Mouse (Mus musculus) MEL (cell line): ENCODE data around the gene Chchd1. TPM values are rescaled to one million over a fixed set of nuclear protein-coding genes. Genes with fewer than 3 reads are reported as not detected.
A peak's percentile ranks its signal among the peaks of the same experiment; 100 is the strongest.
"Not testable (repeated sequence)": the region's sequence is repeated elsewhere in the genome, so short reads cannot be mapped to it uniquely, and the experiment has no call there.

Source experiments
- DNase-seq: peaks from one replicate; pipeline ENCODE4 v3.0.0; 2011; ENCODE audit warnings: low read depth, low spot score
- H3K27ac ChIP-seq: 2 replicates; pipeline ENCODE4 v1.5.1; 2012; ENCODE audit warnings: low read depth, mild to moderate bottlenecking, control low read depth, low read length, moderate library complexity; ENCODE audit not compliant: control insufficient read depth
- H3K27me3 ChIP-seq, 2 experiments: fragments of 150-350 bp in 1 of 2; sonication (generic) in 1 of 2; 2 replicates each; pipeline ENCODE4 v1.6.1; 2012; ENCODE audit warnings: low read length in 2 of 2, mild to moderate bottlenecking in 2 of 2, improper control_type of control experiment in 1 of 2, moderate library complexity in 1 of 2; ENCODE audit not compliant: insufficient read depth in 2 of 2, control insufficient read depth in 1 of 2
- H3K36me3 ChIP-seq, 2 experiments: 2 replicates each; pipeline ENCODE4 v1.6.1; 2012 to 2014; ENCODE audit warnings: low read length in 2 of 2, improper control_type of control experiment in 1 of 2, inconsistent platforms in 1 of 2, mild to moderate bottlenecking in 1 of 2; ENCODE audit not compliant: insufficient read depth in 2 of 2, control insufficient read depth in 1 of 2
- H3K4me1 ChIP-seq, 2 experiments: fragments of 150-350 bp in 1 of 2; sonication (generic) in 1 of 2; 2 replicates each; pipeline ENCODE4 v1.6.1; 2012; ENCODE audit warnings: low read length in 2 of 2, improper control_type of control experiment in 1 of 2, mild to moderate bottlenecking in 1 of 2; ENCODE audit not compliant: insufficient read depth in 2 of 2, control insufficient read depth in 1 of 2
- H3K4me3 ChIP-seq, 2 experiments: fragments of 150-350 bp in 1 of 2; sonication (generic) in 1 of 2; 2 replicates each; pipeline ENCODE4 v1.5.1; 2012; ENCODE audit warnings: low read depth in 2 of 2, low read length in 2 of 2, mild to moderate bottlenecking in 2 of 2, moderate library complexity in 2 of 2, control low read depth in 1 of 2, improper control_type of control experiment in 1 of 2; ENCODE audit not compliant: control insufficient read depth in 1 of 2, insufficient read depth in 1 of 2
- H3K79me2 ChIP-seq: 2 replicates; pipeline ENCODE4 v1.6.1; 2012; ENCODE audit warnings: mild to moderate bottlenecking, low read length, moderate library complexity; ENCODE audit not compliant: control insufficient read depth, poor library complexity, insufficient read depth
- H3K9ac ChIP-seq: 2 replicates; pipeline ENCODE4 v1.6.1; 2012; ENCODE audit warnings: low read depth, mild to moderate bottlenecking, control low read depth, low read length, moderate library complexity; ENCODE audit not compliant: control insufficient read depth, poor library complexity, severe bottlenecking
- H3K9me3 ChIP-seq: fragments of 150-350 bp; sonication (generic); replicated peaks from 2 replicates; pipeline ENCODE4 v1.6.1; 2012; ENCODE audit warnings: mild to moderate bottlenecking, low read length, improper control_type of control experiment, moderate library complexity; ENCODE audit not compliant: insufficient read depth
- CHD2 ChIP-seq: IDR thresholded peaks from 2 replicates; pipeline ENCODE4 v1.6.1; 2011; ENCODE audit warnings: low read length, improper control_type of control experiment
- CTCF ChIP-seq, 3 experiments: IDR thresholded peaks in 2 of 3; conservative IDR thresholded peaks in 1 of 3; 2 replicates each; pipeline ENCODE4 v1.5.1; 2011 to 2012; ENCODE audit warnings: low read length in 3 of 3, low read depth in 2 of 3, mild to moderate bottlenecking in 2 of 3, improper control_type of control experiment in 1 of 3, inconsistent platforms in 1 of 3, mixed read lengths in 1 of 3, moderate library complexity in 1 of 3; ENCODE audit not compliant: control insufficient read depth in 1 of 3, insufficient read depth in 1 of 3, poor library complexity in 1 of 3, severe bottlenecking in 1 of 3
- E2F4 ChIP-seq: IDR thresholded peaks from 2 replicates; pipeline ENCODE4 v1.6.1; 2011; ENCODE audit warnings: low read depth, low read length, improper control_type of control experiment, borderline replicate concordance
- ELF1 ChIP-seq: IDR thresholded peaks from 2 replicates; pipeline ENCODE4 v1.6.1; 2014; ENCODE audit warnings: low read depth, mild to moderate bottlenecking, inconsistent platforms, low read length, improper control_type of control experiment, moderate library complexity
- GATA1 ChIP-seq: IDR thresholded peaks from 2 replicates; pipeline ENCODE4 v1.6.1; 2011; ENCODE audit warnings: low read depth, low read length, improper control_type of control experiment
- MAZ ChIP-seq: IDR thresholded peaks from 2 replicates; pipeline ENCODE4 v1.6.1; 2012; ENCODE audit warnings: low read depth, mild to moderate bottlenecking, inconsistent platforms, low read length, improper control_type of control experiment
- MXI1 ChIP-seq: IDR thresholded peaks from 2 replicates; pipeline ENCODE4 v1.6.1; 2011; ENCODE audit warnings: mild to moderate bottlenecking, low read depth, low read length, improper control_type of control experiment
- MYB ChIP-seq: IDR thresholded peaks from 2 replicates; pipeline ENCODE4 v1.6.1; 2011; ENCODE audit warnings: mild to moderate bottlenecking, low read depth, low read length, improper control_type of control experiment
- MYC ChIP-seq: IDR thresholded peaks from 2 replicates; pipeline ENCODE4 v1.6.1; 2011; ENCODE audit warnings: low read depth, mild to moderate bottlenecking, low read length, improper control_type of control experiment, moderate library complexity
- NRF1 ChIP-seq: IDR thresholded peaks from 2 replicates; pipeline ENCODE4 v1.6.1; 2014; ENCODE audit warnings: low read depth, mild to moderate bottlenecking, inconsistent platforms, low read length, improper control_type of control experiment, moderate library complexity; ENCODE audit not compliant: poor library complexity, insufficient read depth, severe bottlenecking
- POLR2A ChIP-seq, 2 experiments: IDR thresholded peaks; 2 replicates each; pipeline ENCODE4 v1.6.1; 2011 to 2012; ENCODE audit warnings: low read length in 2 of 2, mild to moderate bottlenecking in 2 of 2, control low read depth in 1 of 2, improper control_type of control experiment in 1 of 2, low read depth in 1 of 2, moderate library complexity in 1 of 2; ENCODE audit not compliant: control insufficient read depth in 1 of 2, insufficient read depth in 1 of 2, poor library complexity in 1 of 2
- POLR2AphosphoS2 ChIP-seq: IDR thresholded peaks from 2 replicates; pipeline ENCODE4 v1.6.1; 2011; ENCODE audit warnings: low read length, improper control_type of control experiment
- RCOR1 ChIP-seq: IDR thresholded peaks from 2 replicates; pipeline ENCODE4 v1.6.1; 2012; ENCODE audit warnings: low read depth, mild to moderate bottlenecking, inconsistent platforms, low read length, improper control_type of control experiment
- SIN3A ChIP-seq: IDR thresholded peaks from 2 replicates; pipeline ENCODE4 v1.6.1; 2012; ENCODE audit warnings: low read length, improper control_type of control experiment, inconsistent platforms
- UBTF ChIP-seq: IDR thresholded peaks from 2 replicates; pipeline ENCODE4 v1.6.1; 2012; ENCODE audit warnings: low read depth, mild to moderate bottlenecking, inconsistent platforms, low read length, improper control_type of control experiment, moderate library complexity, borderline replicate concordance; ENCODE audit not compliant: insufficient read depth
- USF1 ChIP-seq: IDR thresholded peaks from 2 replicates; pipeline ENCODE4 v1.6.1; 2014; ENCODE audit warnings: low read depth, mild to moderate bottlenecking, inconsistent platforms, low read length, improper control_type of control experiment, moderate library complexity
- USF2 ChIP-seq, 2 experiments: IDR thresholded peaks; 2 replicates each; pipeline ENCODE4 v1.6.1; 2011 to 2012; ENCODE audit warnings: improper control_type of control experiment in 2 of 2, low read length in 2 of 2, borderline replicate concordance in 1 of 2, inconsistent platforms in 1 of 2, low read depth in 1 of 2, mild to moderate bottlenecking in 1 of 2; ENCODE audit not compliant: insufficient read depth in 1 of 2
- ZNF384 ChIP-seq: IDR thresholded peaks from 2 replicates; pipeline ENCODE4 v1.6.1; 2012; ENCODE audit warnings: low read depth, mild to moderate bottlenecking, inconsistent platforms, low read length, improper control_type of control experiment
- polyA plus RNA-seq, 2 experiments: library from polyadenylated mRNA; stranded (reverse) in 1 of 2; unstranded in 1 of 2; fragments of >175 nt in 1 of 2; fragments of >200 nt in 1 of 2; gene quantifications; 2 replicates each; pipeline versions ENCODE4 v1.2.1 to v1.2.4; 2012; ENCODE audit warnings: low replicate concordance in 2 of 2, low read depth in 1 of 2; ENCODE audit not compliant: insufficient read length in 2 of 2, insufficient read depth in 1 of 2, missing spikeins in 1 of 2
- total RNA-seq: library from RNA; depleted of rRNA; stranded (reverse); fragments of 300-350 nt; gene quantifications from 2 replicates; pipeline ENCODE4 v1.2.3, GENCODE M21; 2012

Chchd1 gene
- total and polyA plus RNA-seq, 3 experiments, result 136 to 164 TPM; not detected in 1

DNA sequence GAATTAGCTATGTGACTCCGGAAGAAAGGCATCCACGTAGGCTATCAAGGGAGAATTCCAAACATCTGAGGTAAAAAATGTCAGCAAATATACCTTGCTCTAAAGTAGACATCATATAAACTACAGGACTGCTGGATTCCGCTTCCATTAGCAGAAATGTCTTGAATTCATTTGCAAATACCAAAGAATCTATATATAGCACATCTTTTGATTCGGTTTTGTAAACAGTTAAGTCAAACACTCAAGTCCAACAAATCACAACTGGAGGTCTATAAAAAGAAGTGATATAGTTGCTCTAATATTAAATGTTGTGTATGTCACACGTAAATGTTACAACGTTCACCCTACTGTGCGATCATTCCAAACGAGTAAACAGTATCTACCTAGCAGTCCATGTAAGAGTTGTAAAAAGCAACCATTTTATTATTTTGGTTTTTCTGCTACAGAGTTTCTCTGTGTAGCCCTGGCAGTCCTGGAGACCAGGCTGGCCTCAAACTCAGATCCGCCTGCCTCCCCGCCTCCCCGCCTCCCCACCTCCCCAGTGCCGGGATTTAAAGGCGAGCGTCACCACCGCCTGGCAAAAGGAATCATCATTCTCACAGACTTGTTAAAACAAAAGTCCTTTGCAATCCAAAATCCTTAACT lies 588 bp upstream of the Chchd1 start:
- Histone ChIP-seq H3K4me1 (peaks cover 20 to 28% of the 10 kb centered on the region in 2 experiments), H3K36me3 (peaks cover 0 to 51% of the 10 kb centered on the region in 2 experiments; a peak in 3 of 4 replicates), H3K4me3 (peak overlapping the region; percentile 73 to 94), H3K79me2 (peaks cover 39% of the 10 kb centered on the region), H3K27ac (peak overlapping the region; percentile 72), H3K9me3 (no peaks in the 10 kb centered on the region), H3K9ac (peak overlapping the region; percentile 93), H3K27me3 (no peaks in the 10 kb centered on the region)
- peak; percentile 28 for DNase-seq
- no peak for TF ChIP-seq USF2 (IDR thresholded peaks at IDR 0.05; ENCODE audit: borderline replicate concordance in 1 of 2, insufficient read depth in 1 of 2, low read depth in 1 of 2, low read length in 2 of 2)
- TF ChIP-seq MYB, result no peak
- TF ChIP-seq RCOR1, result no peak
- TF ChIP-seq USF1, result no peak
- TF ChIP-seq CTCF (IDR thresholded peaks at IDR 0.05 in 2 of 3, conservative IDR thresholded peaks at IDR 0.05 in 1 of 3; ENCODE audit: control insufficient read depth in 1 of 3, insufficient read depth in 1 of 3, low read depth in 2 of 3, low read length in 3 of 3, poor library complexity in 1 of 3, severe bottlenecking in 1 of 3), result no peak
- no peak for TF ChIP-seq E2F4
- TF ChIP-seq ELF1, result no peak
- no peak for TF ChIP-seq UBTF
- TF ChIP-seq GATA1, result no peak
- no peak for TF ChIP-seq POLR2AphosphoS2
- TF ChIP-seq NRF1, result no peak
- no peak for TF ChIP-seq MXI1
- TF ChIP-seq CHD2, result no peak
- TF ChIP-seq POLR2A (IDR thresholded peaks at IDR 0.05; ENCODE audit: control insufficient read depth in 1 of 2, insufficient read depth in 1 of 2, low read depth in 1 of 2, low read length in 2 of 2, poor library complexity in 1 of 2), result no peak
- no peak for TF ChIP-seq MAZ
- no peak for TF ChIP-seq SIN3A
- no peak for TF ChIP-seq ZNF384

DNA sequence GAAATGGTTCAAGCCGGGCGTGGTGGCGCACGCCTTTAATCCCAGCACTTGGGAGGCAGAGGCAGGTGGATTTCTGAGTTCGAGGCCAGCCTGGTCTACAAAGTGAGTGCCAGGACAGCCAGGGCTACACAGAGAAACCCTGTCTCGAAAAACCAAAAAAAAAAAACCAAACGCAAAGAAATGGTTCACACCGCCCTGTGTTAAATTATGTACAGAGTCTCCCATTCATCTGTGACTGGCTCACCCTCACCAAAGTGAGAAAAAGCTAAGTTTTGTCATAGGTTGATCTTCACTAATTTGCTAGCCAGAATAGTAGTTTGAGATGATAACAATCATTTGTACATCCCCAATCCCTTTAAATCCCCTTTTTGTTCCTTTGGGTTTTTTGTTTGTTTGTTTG lies 655 bp downstream of the Chchd1 start:
- Histone ChIP-seq H3K4me3 (peak overlapping the region; percentile 73 to 94), H3K27ac (peak overlapping the region; percentile 92)
- TF ChIP-seq MYC (0 out of 2 replicates have a peak, but pooled peaks have one; percentile 5), ZNF384 (peak; percentile 60; the same call in 1 of the 2 replicates)
- TF ChIP-seq, all 39 proteins: peak for 2; not testable (repeated sequence) for 37
- peaks cover 14 to 24% of the 10 kb centered on the region in 2 experiments for H3K4me1 ChIP-seq
- H3K9ac ChIP-seq, result peak overlapping the region; percentile 93
- not testable (repeated sequence) for H3K9me3 ChIP-seq, H3K27me3 ChIP-seq, DNase-seq
- H3K79me2 ChIP-seq, result peaks cover 45% of the 10 kb centered on the region
- H3K36me3 ChIP-seq, result peaks cover 0 to 43% of the 10 kb centered on the region in 2 experiments; a peak in 3 of 4 replicates
